Mouse (Mus musculus) cerebellum, adult 2 months (tissue): Measurements from ENCODE around the gene Prpf3. TPM values are rescaled to one million over a fixed set of nuclear protein-coding genes. Genes with fewer than 3 reads are reported as not detected.
"Not testable (repeated sequence)": the region's sequence is repeated elsewhere in the genome, so short reads cannot be mapped to it uniquely, and the experiment has no call there.

Experiments used
- DNase-seq, 2 experiments: peaks; one replicate each; pipeline ENCODE4 v3.0.0; 2021
- H3K27ac ChIP-seq: fragments of 200-500 bp; 2 replicates; pipeline ENCODE4 v1.5.1; 2012; ENCODE audit warnings: low read length, control low read depth, inconsistent platforms; ENCODE audit not compliant: insufficient read depth
- H3K27me3 ChIP-seq: fragments of 200-500 bp; 2 replicates; pipeline ENCODE4 v1.6.1; 2012; ENCODE audit warnings: inconsistent platforms, mild to moderate bottlenecking, low read length, moderate library complexity; ENCODE audit not compliant: control insufficient read depth, insufficient read depth
- H3K4me1 ChIP-seq: fragments of 200-500 bp; 2 replicates; pipeline ENCODE4 v1.6.1; 2011; ENCODE audit warnings: low read length; ENCODE audit not compliant: control insufficient read depth, insufficient read depth
- H3K4me3 ChIP-seq: fragments of 200-500 bp; replicated peaks from 2 replicates; pipeline ENCODE3; 2011; ENCODE audit warnings: mild to moderate bottlenecking, low read depth, low read length, control low read depth; ENCODE audit not compliant: insufficient read depth
- CTCF ChIP-seq: fragments of 200-500 bp; IDR thresholded peaks from 2 replicates; pipeline ENCODE4 v1.5.1; 2011; ENCODE audit warnings: low read depth, mild to moderate bottlenecking, control low read depth, low read length, moderate library complexity, borderline replicate concordance; ENCODE audit not compliant: insufficient read depth
- POLR2A ChIP-seq: fragments of 200-500 bp; IDR thresholded peaks from 2 replicates; pipeline ENCODE4 v1.6.1; 2011; ENCODE audit warnings: low read length, control low read depth, borderline replicate concordance; ENCODE audit not compliant: insufficient read depth
- WGBS: fragments of 180-500 bp; shearing (Covaris S2); methylation state at CpG from one replicate; pipeline ENCODE4 v1.1.7; 2018; 5-methylcytosine and 5-hydroxymethylcytosine counted together
- polyA plus RNA-seq: library from polyadenylated mRNA; depleted of rRNA; stranded (reverse); fragments of >200 nt; gene quantifications from 2 replicates; pipeline ENCODE4 v1.2.3, GENCODE M21; 2012

Gene Prpf3
- polyA plus RNA-seq, 1 experiment: 41.6 TPM

- peak overlapping the region; percentile 57 for H3K4me3 ChIP-seq
- H3K27me3 ChIP-seq: no peaks in the 10 kb centered on the region
- WGBS: 28% methylated on average over 10 of the region's 10 CpGs
- no peak for DNase-seq
- TF ChIP-seq CTCF: no peak
- TF ChIP-seq POLR2A: no peak
- peaks cover 2% of the 10 kb centered on the region; the same call in 1 of the 2 replicates for H3K4me1 ChIP-seq
- H3K27ac ChIP-seq: peak overlapping the region; percentile 79; the same call in 1 of the 2 replicates
Observed at GRCm38 (mm10) chr3:95820046-95821010, 35.4 kb downstream of the Prpf3 start.

- Histone ChIP-seq H3K27ac (peak overlapping the region; percentile 79), H3K27me3 (no peaks in the 10 kb centered on the region), H3K4me3 (peak overlapping the region; percentile 57), H3K4me1 (peaks cover 2% of the 10 kb centered on the region; the same call in 1 of the 2 replicates)
- WGBS: under 1% methylated on average over 49 of the region's 49 CpGs
- DNase-seq: peak; percentile 99 to 100
- peak; percentile 91; the same call in 1 of the 2 replicates for TF ChIP-seq POLR2A
- TF ChIP-seq CTCF: no peak
Observed at GRCm38 (mm10) chr3:95819351-95819985, 36.2 kb downstream of the Prpf3 start.

GRCm38 (mm10) chr3:95818571-95819288 is 37.0 kb downstream of the Prpf3 start, which contains the start of gene Rprd2:
Gene Rprd2 (minus strand): TSS chr3:95818863.
- DNase-seq: peak; percentile 80 to 86
- peak within 1 kb of the TSS; percentile 94 for H3K4me3 ChIP-seq
- H3K27me3 ChIP-seq: no peaks in the 10 kb centered on the region
- H3K27ac ChIP-seq: peak within 1 kb of the TSS; percentile 98
- H3K4me1 ChIP-seq: peaks cover 2% of the 10 kb centered on the region; the same call in 1 of the 2 replicates
- no peak for TF ChIP-seq CTCF
- TF ChIP-seq POLR2A: peak; percentile 48; the same call in 1 of the 2 replicates
- WGBS: under 1% methylated on average over 60 of the region's 60 CpGs

GRCm38 (mm10) chr3:95818026-95818511 is 37.6 kb downstream of the Prpf3 start:
- peak; percentile 68 to 72 for DNase-seq
- H3K27me3 ChIP-seq: no peaks in the 10 kb centered on the region
- WGBS: under 1% methylated on average over 21 of the region's 21 CpGs
- peak overlapping the region; percentile 94 for H3K4me3 ChIP-seq
- H3K4me1 ChIP-seq: peaks cover 2% of the 10 kb centered on the region; the same call in 1 of the 2 replicates
- H3K27ac ChIP-seq: peak overlapping the region; percentile 98
- no peak for TF ChIP-seq POLR2A
- no peak for TF ChIP-seq CTCF

- no peaks in the 10 kb centered on the region for H3K27me3 ChIP-seq
- no peak for TF ChIP-seq POLR2A
- no peak for TF ChIP-seq CTCF
- 60% methylated on average over 3 of the region's 3 CpGs for whole genome bisulfite sequencing
- H3K27ac ChIP-seq: no peak overlapping the region
- peak overlapping the region; percentile 38 for H3K4me3 ChIP-seq
- peaks cover 2% of the 10 kb centered on the region; the same call in 1 of the 2 replicates for H3K4me1 ChIP-seq
- DNase-seq: no peak
Observed at GRCm38 (mm10) chr3:95816681-95817080, 39.0 kb downstream of the Prpf3 start.

GRCm38 (mm10) chr3:95808384-95808783 is 47.3 kb downstream of the Prpf3 start:
- 13% methylated on average over 2 of the region's 2 CpGs for WGBS
- Histone ChIP-seq H3K27ac (no peak overlapping the region), H3K4me1 (no peaks in the 10 kb centered on the region; the same call in 1 of the 2 replicates), H3K4me3 (no peak overlapping the region), H3K27me3 (no peaks in the 10 kb centered on the region)
- DNase-seq: no peak
- TF ChIP-seq CTCF (no peak), POLR2A (no peak)

GRCm38 (mm10) chr3:95807630-95808029 is 48.1 kb downstream of the Prpf3 start:
- not testable (repeated sequence) for DNase-seq, H3K4me3 ChIP-seq, H3K27me3 ChIP-seq, H3K27ac ChIP-seq, H3K4me1 ChIP-seq
- 83% methylated on average over 6 of the region's 6 CpGs for whole genome bisulfite sequencing
